Mouse (Mus musculus) CH12.LX (cell line): ENCODE results near the gene Mafb.

ENCODE experiments used
- CHD1 ChIP-seq: IDR thresholded peaks from 2 replicates; pipeline ENCODE4 v1.6.1; 2012; ENCODE audit warnings: low read depth, low read length, improper control_type of control experiment, inconsistent platforms
- CTCF ChIP-seq, 2 experiments: IDR thresholded peaks in 1 of 2; conservative IDR thresholded peaks in 1 of 2; 2 replicates each; pipeline ENCODE4 v1.5.1; 2011 to 2012; ENCODE audit warnings: low read depth in 2 of 2, low read length in 2 of 2, improper control_type of control experiment in 1 of 2, inconsistent platforms in 1 of 2, mild to moderate bottlenecking in 1 of 2, moderate library complexity in 1 of 2
- ELF1 ChIP-seq: IDR thresholded peaks from 2 replicates; pipeline ENCODE4 v1.6.1; 2014; ENCODE audit warnings: low read depth, mild to moderate bottlenecking, inconsistent platforms, low read length, improper control_type of control experiment
- EP300 ChIP-seq: IDR thresholded peaks from 2 replicates; pipeline ENCODE4 v1.6.1; 2011; ENCODE audit warnings: low read length, improper control_type of control experiment
- ETS1 ChIP-seq: conservative IDR thresholded peaks from 2 replicates; pipeline ENCODE4 v1.6.1; 2012; ENCODE audit warnings: low read depth, mild to moderate bottlenecking, inconsistent platforms, low read length, improper control_type of control experiment, moderate library complexity
- HCFC1 ChIP-seq: IDR thresholded peaks from 2 replicates; pipeline ENCODE4 v1.6.1; 2012; ENCODE audit warnings: low read depth, mild to moderate bottlenecking, inconsistent platforms, low read length, improper control_type of control experiment
- MAX ChIP-seq: IDR thresholded peaks from 2 replicates; pipeline ENCODE4 v1.6.1; 2011; ENCODE audit warnings: low read length, improper control_type of control experiment
- MEF2A ChIP-seq: IDR thresholded peaks from 2 replicates; pipeline ENCODE4 v1.6.1; 2014; ENCODE audit warnings: low read depth, mild to moderate bottlenecking, inconsistent platforms, low read length, improper control_type of control experiment, borderline replicate concordance
- POLR2A ChIP-seq: IDR thresholded peaks from 2 replicates; pipeline ENCODE4 v1.6.1; 2011; ENCODE audit warnings: low read depth, mild to moderate bottlenecking, improper control_type of control experiment, low read length
- POLR2AphosphoS2 ChIP-seq: IDR thresholded peaks from 2 replicates; pipeline ENCODE4 v1.6.1; 2011; ENCODE audit warnings: low read depth, low read length, improper control_type of control experiment
- TCF12 ChIP-seq: IDR thresholded peaks from 2 replicates; pipeline ENCODE4 v1.6.1; 2014; ENCODE audit warnings: low read depth, mild to moderate bottlenecking, inconsistent platforms, low read length, improper control_type of control experiment
- USF1 ChIP-seq: IDR thresholded peaks from 2 replicates; pipeline ENCODE4 v1.6.1; 2014; ENCODE audit warnings: low read depth, mild to moderate bottlenecking, inconsistent platforms, low read length, improper control_type of control experiment
- ZC3H11A ChIP-seq: IDR thresholded peaks from 2 replicates; pipeline ENCODE4 v1.6.1; 2012; ENCODE audit warnings: low read depth, mild to moderate bottlenecking, inconsistent platforms, low read length, improper control_type of control experiment
- ZMIZ1 ChIP-seq: IDR thresholded peaks from 2 replicates; pipeline ENCODE4 v1.6.1; 2012; ENCODE audit warnings: low read depth, mild to moderate bottlenecking, inconsistent platforms, low read length, improper control_type of control experiment

DNA sequence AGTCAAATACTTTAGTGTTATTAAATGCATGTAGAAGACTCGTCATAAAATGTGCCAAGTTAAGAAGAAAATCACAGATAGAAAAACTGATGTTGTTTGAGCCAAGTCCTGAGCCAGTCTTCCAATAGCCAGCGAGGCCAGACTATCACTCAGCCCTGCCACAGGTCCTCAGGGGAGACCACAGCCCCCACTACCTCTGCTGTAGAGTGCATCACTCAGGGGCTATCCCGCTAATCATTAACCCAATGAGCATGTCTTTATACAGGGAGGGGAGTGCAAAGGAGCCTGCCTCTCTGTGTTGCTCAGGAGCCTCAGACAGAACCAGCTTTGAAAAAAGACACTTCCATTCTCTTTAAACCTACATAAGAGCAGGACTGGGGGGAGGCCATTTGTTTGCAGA is 16.6 kb upstream of the Mafb start:
- TF ChIP-seq ZC3H11A (no peak), POLR2A (no peak), MAX (no peak), CTCF (conservative IDR thresholded peaks at IDR 0.05 in 1 of 2, IDR thresholded peaks at IDR 0.05 in 1 of 2; ENCODE audit: low read depth in 2 of 2, low read length in 2 of 2) (no peak), MEF2A (no peak), EP300 (no peak), HCFC1 (no peak), TCF12 (no peak), POLR2AphosphoS2 (no peak), ELF1 (no peak), ZMIZ1 (no peak), CHD1 (no peak), USF1 (no peak), ETS1 (no peak)
